Mouse (Mus musculus): ENCODE data around the gene Nynrin. TPM values are rescaled to one million over a fixed set of nuclear protein-coding genes. Genes with fewer than 3 reads are reported as not detected.

Gene Nynrin
- polyA plus RNA-seq, 1 experiment from 2014 or later, result 12.2 TPM

GRCm38 (mm10) chr14:55922475-55923232 lies 68.8 kb downstream of the Nynrin start:
- no peaks in the 10 kb centered on the region for H3K27me3 ChIP-seq (replicated peaks; ENCODE audit: control insufficient read depth, insufficient read depth, low read length)

More at GRCm38 (mm10) chr14:55922475-55923232, 68.8 kb downstream of the Nynrin start:
- H3K4me1 ChIP-seq (replicated peaks; ENCODE audit: control insufficient read depth, insufficient read depth, low read length), result peaks cover 18% of the 10 kb centered on the region; the same call in 1 of the 2 replicates
- 26% methylated on average over 7 of the region's 7 CpGs for WGBS
- no peaks in the 10 kb centered on the region for H3K36me3 ChIP-seq (ENCODE audit: control insufficient read depth, insufficient read depth, low read length)
- ATAC-seq (replicated peaks; ENCODE audit: low FRiP score) (peak; percentile 76), DNase-seq (ENCODE audit: low spot score) (no peak)
- no peak overlapping the region; the same call in 1 of the 2 replicates for H3K9ac ChIP-seq (ENCODE audit: low read depth, low read length)
- H3K27ac ChIP-seq (ENCODE audit: low read depth, low read length), result peak overlapping the region; percentile 61
- no peaks in the 10 kb centered on the region for H3K9me3 ChIP-seq (ENCODE audit: control insufficient read depth, low read length)
- H3K4me3 ChIP-seq (ENCODE audit: low read depth, low read length), result 0 out of 2 replicates have a peak overlapping the region, but pooled peaks have one; percentile 7
- H3K4me2 ChIP-seq, result peak overlapping the region; percentile 50

Other genes with a start within 250 kb of the Nynrin start
- 2.8 and 5.2 TPM in 2 replicates for gene Rec8, start 236.0 kb upstream of the Nynrin start, polyA plus RNA-seq (2014; fragmentation: Nextera tagmentation; extraction: Ambion mirVana)
- 90.1 and 92.1 TPM in 2 replicates for gene Ipo4, start 218.1 kb upstream of the Nynrin start, polyA plus RNA-seq (2014; fragmentation: Nextera tagmentation; extraction: Ambion mirVana)
- gene Gm49378, start 216.1 kb upstream of the Nynrin start, polyA plus RNA-seq (2014; fragmentation: Nextera tagmentation; extraction: Ambion mirVana), result 2.7 and 2.8 TPM in 2 replicates
- 79.8 and 83.8 TPM in 2 replicates for gene Tm9sf1, start 210.2 kb upstream of the Nynrin start, polyA plus RNA-seq (2014; fragmentation: Nextera tagmentation; extraction: Ambion mirVana)
- gene Tssk4, start 203.8 kb upstream of the Nynrin start, polyA plus RNA-seq (2014; fragmentation: Nextera tagmentation; extraction: Ambion mirVana), result 0.47 and 0.49 TPM in 2 replicates
- gene Mdp1, start 193.5 kb upstream of the Nynrin start, polyA plus RNA-seq (2014; fragmentation: Nextera tagmentation; extraction: Ambion mirVana), result 40.2 and 43.8 TPM in 2 replicates
- 54.9 and 58.0 TPM in 2 replicates for gene Gmpr2, start 182.1 kb upstream of the Nynrin start, polyA plus RNA-seq (2014; fragmentation: Nextera tagmentation; extraction: Ambion mirVana)
- gene Nedd8, start 181.9 kb upstream of the Nynrin start, polyA plus RNA-seq (2014; fragmentation: Nextera tagmentation; extraction: Ambion mirVana), result 489 and 507 TPM in 2 replicates
- 42.3 and 44.9 TPM in 2 replicates for gene Tinf2, start 172.2 kb upstream of the Nynrin start, polyA plus RNA-seq (2014; fragmentation: Nextera tagmentation; extraction: Ambion mirVana)
- gene Tgm1, start 140.1 kb upstream of the Nynrin start, polyA plus RNA-seq (2014; fragmentation: Nextera tagmentation; extraction: Ambion mirVana), result 3.0 and 3.3 TPM in 2 replicates
- gene Rabggta, start 131.7 kb upstream of the Nynrin start, polyA plus RNA-seq (2014; fragmentation: Nextera tagmentation; extraction: Ambion mirVana), result 22.8 and 24.0 TPM in 2 replicates
- 48.8 and 53.9 TPM in 2 replicates for gene Dhrs1, start 108.3 kb upstream of the Nynrin start, polyA plus RNA-seq (2014; fragmentation: Nextera tagmentation; extraction: Ambion mirVana)
- gene Nop9, start 108.3 kb upstream of the Nynrin start, polyA plus RNA-seq (2014; fragmentation: Nextera tagmentation; extraction: Ambion mirVana), result 70.6 and 76.1 TPM in 2 replicates
- gene Cideb, start 95.6 kb upstream of the Nynrin start, polyA plus RNA-seq (2014; fragmentation: Nextera tagmentation; extraction: Ambion mirVana), result 8.9 and 9.1 TPM in 2 replicates
- 1.5 and 1.8 TPM in 2 replicates for gene Ltb4r2, start 92.6 kb upstream of the Nynrin start, polyA plus RNA-seq (2014; fragmentation: Nextera tagmentation; extraction: Ambion mirVana)
- gene Ltb4r1, start 88.0 kb upstream of the Nynrin start, polyA plus RNA-seq (2014; fragmentation: Nextera tagmentation; extraction: Ambion mirVana), result 1.6 and 1.9 TPM in 2 replicates
- gene Adcy4, start 69.9 kb upstream of the Nynrin start, polyA plus RNA-seq (2014; fragmentation: Nextera tagmentation; extraction: Ambion mirVana), result 3.9 and 4.8 TPM in 2 replicates
- gene Ripk3, start 65.1 kb upstream of the Nynrin start, polyA plus RNA-seq (2014; fragmentation: Nextera tagmentation; extraction: Ambion mirVana), result 51.6 and 52.1 TPM in 2 replicates
- gene Nfatc4, start 30.9 kb upstream of the Nynrin start, polyA plus RNA-seq (2014; fragmentation: Nextera tagmentation; extraction: Ambion mirVana), result 15.1 and 15.3 TPM in 2 replicates
- gene Cbln3, start 30.4 kb downstream of the Nynrin start, polyA plus RNA-seq (2014; fragmentation: Nextera tagmentation; extraction: Ambion mirVana), result 0.47 and 0.60 TPM in 2 replicates
- 12.6 and 14.6 TPM in 2 replicates for gene Khnyn, start 30.9 kb downstream of the Nynrin start, polyA plus RNA-seq (2014; fragmentation: Nextera tagmentation; extraction: Ambion mirVana)
- 24.3 and 30.5 TPM in 2 replicates for gene Sdr39u1, start 46.3 kb downstream of the Nynrin start, polyA plus RNA-seq (2014; fragmentation: Nextera tagmentation; extraction: Ambion mirVana)
- gene Cma1, start 90.7 kb downstream of the Nynrin start, polyA plus RNA-seq (2014; fragmentation: Nextera tagmentation; extraction: Ambion mirVana), result not detected in 2 replicates
- gene Cma2, start 97.0 kb downstream of the Nynrin start, polyA plus RNA-seq (2014; fragmentation: Nextera tagmentation; extraction: Ambion mirVana), result not detected in 2 replicates
- not detected in 2 replicates for gene Mcpt1, start 164.0 kb downstream of the Nynrin start, polyA plus RNA-seq (2014; fragmentation: Nextera tagmentation; extraction: Ambion mirVana)
- gene Mcpt9, start 176.5 kb downstream of the Nynrin start, polyA plus RNA-seq (2014; fragmentation: Nextera tagmentation; extraction: Ambion mirVana), result not detected in 2 replicates
- gene Mcpt2, start 188.0 kb downstream of the Nynrin start, polyA plus RNA-seq (2014; fragmentation: Nextera tagmentation; extraction: Ambion mirVana), result not detected in 2 replicates
- gene Mcpt4, start 208.3 kb downstream of the Nynrin start, polyA plus RNA-seq (2014; fragmentation: Nextera tagmentation; extraction: Ambion mirVana), result not detected in 2 replicates
- gene Mcpt8, start 231.3 kb downstream of the Nynrin start, polyA plus RNA-seq (2014; fragmentation: Nextera tagmentation; extraction: Ambion mirVana), result not detected in 2 replicates
- 0.36 and 1.3 TPM in 2 replicates for gene Ctsg, start 248.6 kb downstream of the Nynrin start, polyA plus RNA-seq (2014; fragmentation: Nextera tagmentation; extraction: Ambion mirVana)